Mouse (Mus musculus): ENCODE measurements at regions not wholly inside any gene's neighbourhood (a gene's known extent, or its start where the extent isn't known, plus 50 kb on each side); places are given as distances from the start of the nearest gene placed in this dataset.

GRCm38 (mm10) chr4:31727498-31728148, 236.3 kb upstream of the Map3k7 start:
- TF ChIP-seq POLR2A (IDR thresholded peaks at IDR 0.05; ENCODE audit: low read depth, low read length) (no peak), CTCF (IDR thresholded peaks at IDR 0.05; ENCODE audit: extremely low read depth, insufficient read length, insufficient replicate concordance, low read depth, low read length) (no peak)
